Mouse (Mus musculus) forebrain, embryonic 14.5 days (tissue): ENCODE results near the gene Gm973. TPM values are rescaled to one million over a fixed set of nuclear protein-coding genes. Genes with fewer than 3 reads are reported as not detected.
"Not testable (repeated sequence)": the region's sequence is repeated elsewhere in the genome, so short reads cannot be mapped to it uniquely, and the experiment has no call there.

Source experiments
- ATAC-seq: fragments of 200-750 bp; cut with Nextera tagmentation; 2 replicates; pipeline ENCODE4 v1.8.0; 2017; ENCODE audit warnings: mild to moderate bottlenecking, moderate library complexity
- DNase-seq: peaks from one replicate; pipeline ENCODE4 v3.0.0-alpha.2; 2015; ENCODE audit warnings: low spot score
- H3K27ac ChIP-seq: fragments of 300-500 bp; sonication (generic); 2 replicates; pipeline ENCODE4 v1.5.1; 2014; ENCODE audit warnings: low read depth, mild to moderate bottlenecking, control low read depth, low read length, moderate library complexity
- H3K27me3 ChIP-seq: fragments of 300-500 bp; sonication (generic); replicated peaks from 2 replicates; pipeline ENCODE4 v1.6.1; 2014; ENCODE audit warnings: low read length, control low read depth, mixed read lengths; ENCODE audit not compliant: control insufficient read depth, insufficient read depth
- H3K36me3 ChIP-seq: fragments of 300-500 bp; sonication (generic); 2 replicates; pipeline ENCODE4 v1.6.1; 2014; ENCODE audit warnings: low read length, control low read depth; ENCODE audit not compliant: control insufficient read depth, insufficient read depth
- H3K4me1 ChIP-seq: fragments of 300-500 bp; sonication (generic); 2 replicates; pipeline ENCODE4 v1.6.1; 2014; ENCODE audit warnings: antibody characterized with exemption, low read length, control low read depth; ENCODE audit not compliant: control insufficient read depth, insufficient read depth
- H3K4me2 ChIP-seq: fragments of 300-500 bp; sonication (generic); 2 replicates; pipeline ENCODE4 v1.6.1; 2014; ENCODE audit warnings: mild to moderate bottlenecking, control low read depth, low read length
- H3K4me3 ChIP-seq: fragments of 300-500 bp; sonication (generic); 2 replicates; pipeline ENCODE4 v1.5.1; 2014; ENCODE audit warnings: low read depth, low read length, control low read depth
- H3K9ac ChIP-seq: fragments of 300-500 bp; sonication (generic); 2 replicates; pipeline ENCODE4 v1.6.1; 2014; ENCODE audit warnings: mild to moderate bottlenecking, low read length, control low read depth, moderate library complexity
- H3K9me3 ChIP-seq: fragments of 300-500 bp; sonication (generic); replicated peaks from 2 replicates; pipeline ENCODE4 v1.6.1; 2016; ENCODE audit warnings: low read length, control low read depth, mixed read lengths; ENCODE audit not compliant: control insufficient read depth
- WGBS: fragments of 180-500 bp; shearing (Covaris S2); extraction: QIAGEN DNeasy Blood & Tissue Kit; methylation state at CpG from one replicate; pipeline ENCODE4 v1.1.7; 2014; 5-methylcytosine and 5-hydroxymethylcytosine counted together
- polyA plus RNA-seq: library from polyadenylated mRNA; unstranded; fragments of >200 nt; fragmentation: Nextera tagmentation; extraction: Ambion mirVana; gene quantifications from 2 replicates; pipeline ENCODE4 v1.2.1, GENCODE M21; 2014

The Gm973 gene
- polyA plus RNA-seq, 1 experiment from 2014 or later, result 6.2 TPM

DNA sequence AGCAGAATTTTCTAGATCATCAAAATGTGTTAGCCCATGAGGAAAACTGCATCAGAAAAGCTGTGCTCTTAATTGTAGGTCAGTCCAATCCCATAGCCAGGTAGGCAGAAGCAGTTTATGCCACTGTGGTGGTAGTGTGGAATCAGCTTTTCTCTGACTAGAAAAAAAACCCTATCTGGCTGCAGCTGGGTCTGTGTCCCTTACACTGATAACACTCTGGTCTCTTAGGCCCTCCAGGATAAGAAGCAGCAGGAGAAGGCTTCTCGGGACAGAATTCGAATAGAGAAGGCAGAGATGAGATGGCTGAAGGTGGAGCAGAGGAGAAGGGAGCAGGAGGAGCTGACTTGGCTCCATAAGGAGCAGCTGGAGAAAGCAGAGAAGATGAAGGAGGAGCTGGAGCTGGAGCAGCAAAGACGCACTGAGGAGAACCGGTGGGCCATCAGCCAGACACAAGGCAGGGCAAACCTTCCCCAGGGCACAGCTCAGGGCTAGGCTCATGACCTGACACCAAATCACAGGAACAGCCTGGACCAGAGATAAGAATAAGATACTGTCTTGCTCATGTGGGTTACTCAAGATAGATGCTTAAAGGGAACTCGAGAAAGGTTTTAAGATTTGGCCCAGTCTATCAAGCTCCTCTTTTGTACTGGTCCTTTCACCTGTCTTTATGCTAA is 116.1 kb downstream of the Gm973 start:
- Histone ChIP-seq H3K27ac (no peak overlapping the region), H3K36me3 (no peaks in the 10 kb centered on the region)
- WGBS, result 84% methylated on average over 5 of the region's 5 CpGs

DNA sequence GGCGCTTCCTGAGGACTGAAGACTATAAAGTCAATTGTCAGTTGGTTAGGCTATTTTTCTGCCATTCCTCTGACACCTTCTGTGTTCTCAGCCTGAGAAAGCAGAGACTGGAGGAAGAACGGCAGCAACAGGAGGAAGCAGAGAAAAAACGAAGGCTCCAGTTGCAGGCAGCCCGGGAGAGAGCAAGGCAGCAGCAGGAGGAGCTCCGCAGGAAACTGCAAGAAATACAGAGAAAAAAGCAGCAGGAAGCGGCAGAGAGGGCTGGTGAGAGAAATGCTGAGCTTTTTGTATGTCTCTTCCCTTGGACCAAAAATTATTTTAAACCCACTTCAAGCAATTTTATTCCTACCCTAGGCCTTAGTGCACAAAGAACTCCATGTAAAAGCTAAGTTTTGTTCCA is 117.0 kb downstream of the Gm973 start:
- H3K36me3 ChIP-seq, result no peaks in the 10 kb centered on the region
- H3K27ac ChIP-seq, result no peak overlapping the region
- ATAC-seq, result no peak
- no peaks in the 10 kb centered on the region for H3K4me1 ChIP-seq
- no peak overlapping the region for H3K4me3 ChIP-seq
- 38% methylated on average over 6 of the region's 6 CpGs for WGBS
- no peak for DNase-seq
- no peaks in the 10 kb centered on the region for H3K9me3 ChIP-seq
- H3K4me2 ChIP-seq, result no peak overlapping the region
- no peak overlapping the region for H3K9ac ChIP-seq
- no peaks in the 10 kb centered on the region for H3K27me3 ChIP-seq

More for the DNA sequence above, 116.1 kb downstream of the Gm973 start:
- Histone ChIP-seq H3K9ac (no peak overlapping the region), H3K4me1 (no peaks in the 10 kb centered on the region), H3K9me3 (no peaks in the 10 kb centered on the region), H3K27me3 (no peaks in the 10 kb centered on the region), H3K4me3 (no peak overlapping the region), H3K4me2 (no peak overlapping the region)
- ATAC-seq (no peak), DNase-seq (no peak)

DNA sequence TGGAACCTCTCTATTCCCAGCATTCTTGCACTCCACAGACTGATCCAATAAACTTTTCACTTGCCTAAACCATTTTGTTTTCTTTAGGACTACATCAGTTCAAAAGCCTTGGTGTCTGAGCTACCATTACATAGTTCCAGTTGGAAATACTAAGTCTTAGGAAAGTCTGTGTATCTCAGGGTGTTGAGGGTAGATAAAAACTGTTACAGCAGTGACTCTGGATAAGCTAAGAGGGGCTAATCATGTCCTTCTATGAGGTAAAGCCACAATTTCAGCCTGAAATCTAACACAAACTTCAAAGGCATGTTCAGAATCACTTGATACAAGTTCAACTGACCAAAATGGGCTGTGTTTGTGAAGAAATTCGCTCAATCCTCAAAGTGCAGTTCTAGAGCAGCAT is 120.3 kb downstream of the Gm973 start:
- no peak overlapping the region for H3K4me3 ChIP-seq
- no peak for DNase-seq
- no peak overlapping the region for H3K4me2 ChIP-seq
- no peak overlapping the region for H3K9ac ChIP-seq
- peaks cover 11% of the 10 kb centered on the region; the same call in 1 of the 2 replicates for H3K36me3 ChIP-seq
- WGBS, result 81% methylated on average over 1 of the region's 1 CpGs
- H3K27me3 ChIP-seq, result no peaks in the 10 kb centered on the region
- no peak overlapping the region for H3K27ac ChIP-seq
- H3K4me1 ChIP-seq, result no peaks in the 10 kb centered on the region
- no peaks in the 10 kb centered on the region for H3K9me3 ChIP-seq
- no peak for ATAC-seq

DNA sequence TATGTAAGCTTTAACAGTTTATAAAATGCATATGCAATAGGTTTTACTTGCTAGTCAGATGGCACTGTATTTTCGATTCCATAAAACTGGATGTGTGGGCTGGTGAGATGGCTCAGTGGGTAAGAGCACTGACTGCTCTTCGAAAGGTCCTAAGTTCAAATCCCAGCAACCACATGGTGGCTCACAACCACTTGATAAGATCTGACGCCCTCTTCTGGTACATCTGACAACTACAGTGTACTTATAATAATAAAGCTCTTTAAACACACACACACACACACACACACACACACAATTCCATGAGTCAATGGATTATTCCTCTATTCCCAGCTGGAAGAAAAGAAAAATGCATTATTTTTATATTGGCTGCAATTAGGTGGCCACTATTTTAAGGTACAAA is 122.3 kb downstream of the Gm973 start:
- WGBS, result 90% methylated on average over 3 of the region's 3 CpGs
- H3K4me2 ChIP-seq, result no peak overlapping the region

DNA sequence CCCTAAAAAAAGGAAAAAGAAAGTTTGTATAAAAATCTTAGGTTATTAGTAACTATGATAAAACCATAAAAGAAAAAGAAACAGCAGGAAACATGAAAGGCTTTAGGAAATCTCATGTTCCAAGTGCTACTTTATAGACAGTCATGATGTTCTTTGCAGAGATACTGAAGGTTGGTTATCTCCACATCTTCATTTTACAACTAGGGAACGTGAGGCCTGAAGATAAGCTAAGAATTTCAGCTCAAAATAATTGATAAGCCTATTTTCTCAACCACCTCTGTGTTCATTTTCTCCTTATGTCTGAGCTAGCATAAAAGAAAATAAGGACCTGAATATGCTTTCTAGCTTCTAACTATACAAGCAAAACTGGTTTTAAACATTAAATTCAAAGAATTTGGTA is 126.4 kb downstream of the Gm973 start:
- H3K9ac ChIP-seq, result no peak overlapping the region
- H3K36me3 ChIP-seq, result peaks cover 29% of the 10 kb centered on the region
- H3K27me3 ChIP-seq, result no peaks in the 10 kb centered on the region
- DNase-seq, result no peak
- H3K9me3 ChIP-seq, result no peaks in the 10 kb centered on the region
- no peak overlapping the region for H3K4me3 ChIP-seq
- no peak for ATAC-seq
- no peak overlapping the region for H3K27ac ChIP-seq
- no peak overlapping the region for H3K4me2 ChIP-seq
- WGBS, result 92% methylated on average over 1 of the region's 1 CpGs
- no peaks in the 10 kb centered on the region for H3K4me1 ChIP-seq

More for the DNA sequence above, 122.3 kb downstream of the Gm973 start:
- no peaks in the 10 kb centered on the region for H3K9me3 ChIP-seq
- H3K27me3 ChIP-seq, result no peaks in the 10 kb centered on the region
- H3K27ac ChIP-seq, result no peak overlapping the region
- DNase-seq (no peak), ATAC-seq (no peak)
- no peaks in the 10 kb centered on the region for H3K4me1 ChIP-seq
- H3K9ac ChIP-seq, result no peak overlapping the region
- H3K36me3 ChIP-seq, result peaks cover 20% of the 10 kb centered on the region
- H3K4me3 ChIP-seq, result no peak overlapping the region

DNA sequence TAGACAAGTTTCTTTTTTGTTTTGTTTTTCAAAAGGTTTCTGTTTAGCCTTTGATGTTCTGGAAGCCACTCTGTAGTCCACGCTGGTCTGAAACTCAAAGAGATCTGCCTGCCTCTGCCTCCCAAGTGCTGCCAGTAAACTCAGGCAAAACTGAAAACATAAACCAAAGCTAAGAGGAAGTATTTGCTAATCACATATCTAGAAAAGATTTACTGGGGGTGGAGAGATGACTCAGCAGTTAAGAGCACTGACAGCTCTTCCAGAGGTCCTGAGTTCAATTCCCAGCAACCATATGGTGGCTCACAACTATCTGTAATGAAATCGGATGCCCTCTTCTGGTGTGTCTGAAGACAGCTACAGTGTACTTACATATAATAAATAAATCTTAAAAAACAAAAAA is 130.4 kb downstream of the Gm973 start:
- not testable (repeated sequence) for H3K4me1 ChIP-seq, DNase-seq, H3K9ac ChIP-seq, H3K9me3 ChIP-seq, H3K27me3 ChIP-seq, ATAC-seq, H3K27ac ChIP-seq, H3K4me2 ChIP-seq, H3K4me3 ChIP-seq
- H3K36me3 ChIP-seq, result peaks cover 31% of the 10 kb centered on the region
- 93% methylated on average over 2 of the region's 2 CpGs for WGBS

DNA sequence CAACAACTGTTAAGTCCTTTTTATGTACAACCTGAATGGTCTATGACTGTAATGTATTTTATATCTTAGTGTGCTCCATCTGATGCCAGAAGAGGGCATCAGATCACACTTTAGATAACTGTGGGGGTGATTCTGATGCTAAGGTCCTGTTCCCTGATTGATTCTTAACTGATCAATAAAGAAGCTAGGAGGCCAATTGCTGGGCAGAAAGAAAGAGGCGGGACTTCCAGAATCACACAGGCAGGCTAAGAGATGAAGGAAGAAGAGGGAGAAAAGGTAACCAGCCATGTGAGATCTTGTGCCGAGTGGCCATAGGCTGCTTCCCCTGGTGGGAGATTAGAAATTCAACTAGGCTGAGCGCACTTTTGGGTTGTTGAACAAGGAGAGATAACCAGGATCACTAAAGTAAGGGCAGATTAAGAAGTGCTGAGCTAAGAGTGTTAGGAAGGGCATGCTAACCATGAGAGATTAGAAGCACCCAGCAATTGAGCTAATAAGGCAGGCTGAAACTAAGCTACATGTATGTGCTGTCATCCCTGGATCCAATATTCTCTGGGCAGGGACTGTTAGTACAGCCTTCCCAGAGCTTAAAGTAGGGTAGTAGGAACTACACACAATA is 135.2 kb downstream of the Gm973 start:
- ATAC-seq, result no peak
- Histone ChIP-seq H3K27ac (no peak overlapping the region), H3K4me2 (no peak overlapping the region), H3K9me3 (no peaks in the 10 kb centered on the region), H3K4me3 (no peak overlapping the region), H3K9ac (no peak overlapping the region), H3K4me1 (no peaks in the 10 kb centered on the region), H3K27me3 (no peaks in the 10 kb centered on the region), H3K36me3 (peaks cover 36% of the 10 kb centered on the region)
- DNase-seq, result no peak
- WGBS, result 90% methylated on average over 3 of the region's 3 CpGs

DNA sequence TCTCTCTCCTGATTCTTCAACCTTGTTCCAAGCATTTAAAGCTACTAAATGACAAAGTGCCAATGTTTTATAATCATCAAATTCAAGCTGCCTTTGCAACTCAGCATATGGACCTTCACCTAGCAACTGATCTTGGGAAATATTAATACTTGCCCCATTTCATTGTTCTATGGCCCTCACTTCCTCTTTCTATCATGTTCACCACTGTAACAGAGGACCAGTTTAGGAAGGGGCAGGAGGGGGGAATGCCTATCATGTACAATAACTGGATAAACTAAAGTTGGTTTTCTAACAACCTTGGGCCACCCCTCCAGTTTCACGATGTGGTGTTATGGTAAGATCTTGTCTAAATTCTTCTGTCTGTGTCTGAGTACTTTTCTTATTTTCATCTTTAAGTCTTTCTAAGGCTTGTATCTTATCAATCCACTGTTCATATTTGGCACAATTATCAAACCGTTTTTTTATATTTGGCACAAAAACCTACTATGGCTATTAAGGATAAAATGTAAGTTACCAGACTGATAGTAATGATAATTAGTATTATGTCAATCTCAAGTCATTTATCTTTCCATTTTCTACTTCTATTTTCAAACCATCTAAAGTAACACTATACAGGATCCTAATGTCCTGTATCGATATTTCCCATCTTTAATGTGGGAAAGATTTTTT is 137.3 kb downstream of the Gm973 start:
- H3K9me3 ChIP-seq, result no peaks in the 10 kb centered on the region
- no peak for ATAC-seq
- no peak overlapping the region for H3K9ac ChIP-seq
- DNase-seq, result no peak
- WGBS, result 98% methylated on average over 3 of the region's 3 CpGs
- H3K27me3 ChIP-seq, result no peaks in the 10 kb centered on the region
- no peak overlapping the region for H3K27ac ChIP-seq
- no peak overlapping the region for H3K4me3 ChIP-seq
- H3K4me2 ChIP-seq, result no peak overlapping the region
- no peaks in the 10 kb centered on the region for H3K4me1 ChIP-seq
- peaks cover 33% of the 10 kb centered on the region for H3K36me3 ChIP-seq
